Comparison of ENCODE assay signal across 12 mouse cellular contexts in genomic region chr1:190661764-190662163, GRCm38 (mm10).
DNase-seq lines count a peak whose midpoint lies in the region; ATAC-seq and TF ChIP-seq lines count a peak whose summit lies in the region.
"Had no signal": no experiment of that assay in that cellular context is flagged by ENCODE, and none has a peak within 500 bp of the region (broad histone marks: within the 10 kb centered on the region; RNA-seq: fewer than 3 reads in every experiment).

No protein-coding gene starts in this region.

- WGBS in kidney, embryonic 16.5 days: 75% methylated on average over 4 of the region's 4 CpGs
- WGBS in kidney, embryonic 15.5 days: 70% methylated on average over 4 of the region's 4 CpGs
- WGBS in neural tube, embryonic 15.5 days: 45% methylated on average over 4 of the region's 4 CpGs
- WGBS in hindbrain, embryonic 14.5 days: 29% methylated on average over 4 of the region's 4 CpGs
- 72% methylated on average over 4 of the region's 4 CpGs for WGBS in stomach, postnatal 0 days

- no peak overlapping the region for H3K4me2 ChIP-seq in kidney, embryonic 16.5 days (replicated peaks; ENCODE audit: low read depth, low read length)
- H3K4me2 ChIP-seq in kidney, embryonic 15.5 days: no peak overlapping the region
- no peak overlapping the region for H3K4me2 ChIP-seq in neural tube, embryonic 15.5 days
- no peak overlapping the region for H3K4me2 ChIP-seq in hindbrain, embryonic 14.5 days (replicated peaks)
- no peak overlapping the region for H3K4me2 ChIP-seq in stomach, postnatal 0 days (replicated peaks; ENCODE audit: low read depth)
- H3K4me2 ChIP-seq: limb, embryonic 15.5 days had no signal

- no peak overlapping the region for H3K9ac ChIP-seq in kidney, embryonic 16.5 days (replicated peaks; ENCODE audit: low read length)
- no peak overlapping the region for H3K9ac ChIP-seq in kidney, embryonic 15.5 days
- H3K9ac ChIP-seq in neural tube, embryonic 15.5 days (replicated peaks): no peak overlapping the region
- no peak overlapping the region for H3K9ac ChIP-seq in hindbrain, embryonic 14.5 days
- H3K9ac ChIP-seq in stomach, postnatal 0 days (ENCODE audit: low read length): no peak overlapping the region
- H3K9ac ChIP-seq: limb, embryonic 15.5 days had no signal

- intact Hi-C loops in left cerebral cortex, postnatal 4 days (cut with DNase I): no loop called here

- H3K4me3 ChIP-seq in kidney, embryonic 16.5 days (ENCODE audit: low read length): no peak overlapping the region
- no peak overlapping the region for H3K4me3 ChIP-seq in kidney, embryonic 15.5 days (replicated peaks)
- no peak overlapping the region for H3K4me3 ChIP-seq in neural tube, embryonic 15.5 days (replicated peaks)
- H3K4me3 ChIP-seq in hindbrain, embryonic 14.5 days (replicated peaks; ENCODE audit: low read length): no peak overlapping the region
- H3K4me3 ChIP-seq in stomach, postnatal 0 days (ENCODE audit: low read depth, low read length): no peak overlapping the region
- H3K4me3 ChIP-seq: limb, embryonic 15.5 days had no signal

- DNase-seq in neural tube, embryonic 10.5 days (ENCODE audit: extremely low spot score, low spot score): peak; percentile 27
- no peak for DNase-seq in hindbrain, embryonic 14.5 days (ENCODE audit: low spot score)
- no peak for DNase-seq in stomach, postnatal 0 days (ENCODE audit: low spot score)
- no peak for DNase-seq in left cerebral cortex, postnatal 4 days
- DNase-seq: cerebellum, adult 2 months; kidney, adult 8-10 months; lung, postnatal 36 days had no signal

- no peaks in the 10 kb centered on the region for H3K9me3 ChIP-seq in kidney, embryonic 16.5 days (ENCODE audit: low read length)
- no peaks in the 10 kb centered on the region for H3K9me3 ChIP-seq in kidney, embryonic 15.5 days (replicated peaks)
- H3K9me3 ChIP-seq in neural tube, embryonic 15.5 days (replicated peaks): no peaks in the 10 kb centered on the region
- no peaks in the 10 kb centered on the region for H3K9me3 ChIP-seq in hindbrain, embryonic 14.5 days (ENCODE audit: control insufficient read depth, low read length)
- no peaks in the 10 kb centered on the region for H3K9me3 ChIP-seq in stomach, postnatal 0 days (ENCODE audit: control insufficient read depth, low read length)
- H3K9me3 ChIP-seq: limb, embryonic 15.5 days had no signal

- no peak for TF ChIP-seq CTCF in stomach, postnatal 0 days (IDR thresholded peaks at IDR 0.05; ENCODE audit: low read depth)

- no peaks in the 10 kb centered on the region for H3K36me3 ChIP-seq in kidney, embryonic 16.5 days (ENCODE audit: insufficient read depth, low read length)
- H3K36me3 ChIP-seq in kidney, embryonic 15.5 days: no peaks in the 10 kb centered on the region
- no peaks in the 10 kb centered on the region for H3K36me3 ChIP-seq in neural tube, embryonic 15.5 days
- no peaks in the 10 kb centered on the region for H3K36me3 ChIP-seq in hindbrain, embryonic 14.5 days (replicated peaks; ENCODE audit: control insufficient read depth, insufficient read depth)
- H3K36me3 ChIP-seq in stomach, postnatal 0 days (ENCODE audit: control insufficient read depth, insufficient read depth, low read length): no peaks in the 10 kb centered on the region
- H3K36me3 ChIP-seq: limb, embryonic 15.5 days had no signal

- no peak for TF ChIP-seq EP300 in stomach, postnatal 0 days (optimal IDR thresholded peaks at IDR 0.05)

- ATAC-seq in kidney, embryonic 16.5 days (ENCODE audit: low FRiP score, low TSS enrichment): 0 out of 2 replicates have a peak, but pooled peaks have one; percentile 33
- no peak for ATAC-seq in kidney, embryonic 15.5 days (replicated peaks; ENCODE audit: low FRiP score)
- ATAC-seq in neural tube, embryonic 15.5 days (ENCODE audit: low FRiP score): no peak
- peak; percentile 27; the same call in 1 of the 2 replicates for ATAC-seq in hindbrain, embryonic 14.5 days (ENCODE audit: low FRiP score)
- ATAC-seq in stomach, postnatal 0 days (ENCODE audit: low FRiP score, low TSS enrichment): 0 out of 2 replicates have a peak, but pooled peaks have one; percentile 6

- H3K27ac ChIP-seq in kidney, embryonic 16.5 days (ENCODE audit: low read length): no peak overlapping the region
- no peak overlapping the region for H3K27ac ChIP-seq in kidney, embryonic 15.5 days
- no peak overlapping the region for H3K27ac ChIP-seq in neural tube, embryonic 15.5 days (replicated peaks)
- H3K27ac ChIP-seq in hindbrain, embryonic 14.5 days: no peak overlapping the region
- H3K27ac ChIP-seq in stomach, postnatal 0 days (replicated peaks): no peak overlapping the region
- H3K27ac ChIP-seq: limb, embryonic 15.5 days had no signal

- no peaks in the 10 kb centered on the region for H3K4me1 ChIP-seq in kidney, embryonic 16.5 days (ENCODE audit: insufficient read depth, low read length)
- H3K4me1 ChIP-seq in kidney, embryonic 15.5 days: peaks cover 8% of the 10 kb centered on the region; the same call in 1 of the 2 replicates
- H3K4me1 ChIP-seq in neural tube, embryonic 15.5 days: peaks cover 14% of the 10 kb centered on the region; the same call in 1 of the 2 replicates
- no peaks in the 10 kb centered on the region for H3K4me1 ChIP-seq in hindbrain, embryonic 14.5 days (replicated peaks; ENCODE audit: control insufficient read depth, insufficient read depth, low read length)
- H3K4me1 ChIP-seq in stomach, postnatal 0 days (replicated peaks; ENCODE audit: control insufficient read depth, insufficient read depth): no peaks in the 10 kb centered on the region

- no peaks in the 10 kb centered on the region for H3K27me3 ChIP-seq in kidney, embryonic 16.5 days (ENCODE audit: insufficient read depth, low read length)
- 0 out of 2 replicates have a peak, but pooled peaks cover 6% of the 10 kb centered on the region for H3K27me3 ChIP-seq in kidney, embryonic 15.5 days
- H3K27me3 ChIP-seq in neural tube, embryonic 15.5 days (replicated peaks): no peaks in the 10 kb centered on the region
- H3K27me3 ChIP-seq in hindbrain, embryonic 14.5 days (ENCODE audit: control insufficient read depth, insufficient read depth, low read length): no peaks in the 10 kb centered on the region
- H3K27me3 ChIP-seq in stomach, postnatal 0 days (ENCODE audit: control insufficient read depth, insufficient read depth, low read length): no peaks in the 10 kb centered on the region
- H3K27me3 ChIP-seq: CH12.LX; limb, embryonic 15.5 days had no signal

Comparison
In these comparisons a context has a peak if more than half of its experiments do, and no peak if none do; other contexts are left out.
1. ATAC-seq: peak in kidney, embryonic 16.5 days (single experiment), hindbrain, embryonic 14.5 days (single experiment) and stomach, postnatal 0 days (single experiment); none in kidney, embryonic 15.5 days (single experiment) and neural tube, embryonic 15.5 days (single experiment).